Comparison of ENCODE assay signal across 8 mouse cellular contexts in genomic region chr6:39460040-39460439, GRCm38 (mm10). TPM values are rescaled to one million over a fixed set of nuclear protein-coding genes. Genes with fewer than 3 reads are reported as not detected.
DNase-seq lines count a peak whose midpoint lies in the region; ATAC-seq lines count a peak whose summit lies in the region.

No protein-coding gene starts in this region.

- no peak for ATAC-seq in activated CD4-positive, CD25-positive, alpha-beta regulatory T cell, adult 4 months

- peak; percentile 54 to 62 for DNase-seq in kidney, postnatal 4 days
- no peak for DNase-seq in kidney, adult 11 months
- DNase-seq in testis, postnatal 10 days (ENCODE audit: low spot score): peak; percentile 69
- DNase-seq in testis, postnatal 14 days (ENCODE audit: low spot score): no peak
- DNase-seq in R1 (ENCODE audit: low read depth, low spot score): peak; percentile 85
- peak; percentile 27 to 29 for DNase-seq in thymus, postnatal 36 days
- DNase-seq in urinary bladder, adult 18-20 months (ENCODE audit: low spot score in 2 of 2): no peak

RNA-seq across cellular contexts. Expression of gene Mkrn1, which starts 39.8 kb away (rescaled TPM):
- 10 to 100 TPM; 58.4 to 63.4 TPM for polyA plus RNA-seq in activated CD4-positive, CD25-positive, alpha-beta regulatory T cell, adult 4 months (2017; shearing (Covaris generic))

Comparison
In these comparisons a context has a peak if more than half of its experiments do, and no peak if none do; other contexts are left out.
1. DNase-seq: peak in kidney, postnatal 4 days (2 of 2), testis, postnatal 10 days (single experiment), R1 (single experiment) and thymus, postnatal 36 days (2 of 2); none in kidney, adult 11 months (single experiment), testis, postnatal 14 days (single experiment) and urinary bladder, adult 18-20 months (0 of 2).